Mouse (Mus musculus) heart, embryonic 14.5 days (tissue): ENCODE measurements at regions not wholly inside any gene's neighbourhood (a gene's known extent, or its start where the extent isn't known, plus 50 kb on each side); places are given as distances from the start of the nearest gene placed in this dataset.

Experiments
- ATAC-seq: fragments of 200-750 bp; cut with Nextera tagmentation; 2 replicates; pipeline ENCODE4 v1.8.0; 2017; ENCODE audit warnings: low read depth, moderate TSS enrichment; ENCODE audit not compliant: insufficient number of reproducible peaks, insufficient read depth, low FRiP score
- H3K27ac ChIP-seq, 2 experiments: fragments of 200-500 bp in 1 of 2; fragments of 300-500 bp in 1 of 2; sonication (generic) in 1 of 2; replicated peaks in 1 of 2; 2 replicates each; pipeline ENCODE4 v1.5.1; 2012 to 2014; ENCODE audit warnings: low read depth in 2 of 2, low read length in 2 of 2, control low read depth in 1 of 2, mild to moderate bottlenecking in 1 of 2, mixed read lengths in 1 of 2; ENCODE audit not compliant: control insufficient read depth in 1 of 2, insufficient read depth in 1 of 2
- H3K27me3 ChIP-seq: fragments of 300-500 bp; sonication (generic); 2 replicates; pipeline ENCODE4 v1.6.1; 2014; ENCODE audit warnings: mild to moderate bottlenecking, low read length, control low read depth; ENCODE audit not compliant: control insufficient read depth, insufficient read depth
- H3K36me3 ChIP-seq: fragments of 300-500 bp; sonication (generic); 2 replicates; pipeline ENCODE4 v1.6.1; 2014; ENCODE audit warnings: mild to moderate bottlenecking, control low read depth, low read length, mixed read lengths; ENCODE audit not compliant: control insufficient read depth, insufficient read depth
- H3K4me1 ChIP-seq, 2 experiments: fragments of 200-500 bp in 1 of 2; fragments of 300-500 bp in 1 of 2; sonication (generic) in 1 of 2; 2 replicates each; pipeline ENCODE4 v1.6.1; 2012 to 2014; ENCODE audit warnings: low read length in 2 of 2, control low read depth in 1 of 2, mixed read lengths in 1 of 2; ENCODE audit not compliant: control insufficient read depth in 2 of 2, insufficient read depth in 2 of 2
- H3K4me2 ChIP-seq: fragments of 300-500 bp; sonication (generic); 2 replicates; pipeline ENCODE4 v1.6.1; 2014; ENCODE audit warnings: mild to moderate bottlenecking, low read length
- H3K4me3 ChIP-seq, 2 experiments: fragments of 200-500 bp in 1 of 2; fragments of 300-500 bp in 1 of 2; sonication (generic) in 1 of 2; 2 replicates each; pipeline ENCODE4 v1.5.1; 2012 to 2014; ENCODE audit warnings: low read length in 2 of 2, mild to moderate bottlenecking in 2 of 2, control low read depth in 1 of 2, low read depth in 1 of 2, moderate library complexity in 1 of 2; ENCODE audit not compliant: control insufficient read depth in 1 of 2, insufficient read depth in 1 of 2
- H3K9ac ChIP-seq: fragments of 300-500 bp; sonication (generic); 2 replicates; pipeline ENCODE4 v1.6.1; 2014; ENCODE audit warnings: mild to moderate bottlenecking, low read length
- H3K9me3 ChIP-seq: fragments of 300-500 bp; sonication (generic); 2 replicates; pipeline ENCODE4 v1.6.1; 2016; ENCODE audit warnings: low read length, control low read depth; ENCODE audit not compliant: control insufficient read depth
- WGBS: fragments of 180-500 bp; shearing (Covaris S2); extraction: QIAGEN DNeasy Blood & Tissue Kit; methylation state at CpG from one replicate; pipeline ENCODE4 v1.1.7; 2014; 5-methylcytosine and 5-hydroxymethylcytosine counted together

GRCm38 (mm10) chr2:48065162-48065561 is 748.7 kb upstream of the Acvr2a start:
- Histone ChIP-seq H3K9ac (no peak overlapping the region), H3K36me3 (no peaks in the 10 kb centered on the region), H3K4me3 (no peak overlapping the region), H3K27ac (no peak overlapping the region), H3K9me3 (no peaks in the 10 kb centered on the region), H3K4me2 (no peak overlapping the region), H3K27me3 (no peaks in the 10 kb centered on the region), H3K4me1 (no peaks in the 10 kb centered on the region)
- WGBS = 43% methylated on average over 3 of the region's 3 CpGs
- no peak for ATAC-seq

GRCm38 (mm10) chr2:48082120-48082799 is 731.6 kb upstream of the Acvr2a start:
- H3K27me3 ChIP-seq = no peaks in the 10 kb centered on the region
- H3K9me3 ChIP-seq = no peaks in the 10 kb centered on the region
- no peak overlapping the region for H3K9ac ChIP-seq
- WGBS = 82% methylated on average over 3 of the region's 3 CpGs
- no peaks in the 10 kb centered on the region for H3K4me1 ChIP-seq
- H3K4me3 ChIP-seq = no peak overlapping the region
- no peak overlapping the region for H3K27ac ChIP-seq
- no peak for ATAC-seq
- no peak overlapping the region for H3K4me2 ChIP-seq
- H3K36me3 ChIP-seq = no peaks in the 10 kb centered on the region

- Histone ChIP-seq H3K27me3 (no peaks in the 10 kb centered on the region), H3K36me3 (no peaks in the 10 kb centered on the region), H3K27ac (no peak overlapping the region), H3K9ac (no peak overlapping the region), H3K9me3 (no peaks in the 10 kb centered on the region), H3K4me3 (no peak overlapping the region), H3K4me2 (no peak overlapping the region), H3K4me1 (no peaks in the 10 kb centered on the region)
- ATAC-seq = no peak
- WGBS = 35% methylated on average over 1 of the region's 1 CpGs
Measured at GRCm38 (mm10) chr2:48098287-48098686, 715.6 kb upstream of the Acvr2a start.

GRCm38 (mm10) chr2:48098931-48099531 is 714.9 kb upstream of the Acvr2a start:
- no peak overlapping the region for H3K4me2 ChIP-seq
- 60% methylated on average over 8 of the region's 8 CpGs for WGBS
- H3K4me1 ChIP-seq = no peaks in the 10 kb centered on the region
- no peaks in the 10 kb centered on the region for H3K9me3 ChIP-seq
- H3K4me3 ChIP-seq = no peak overlapping the region
- no peaks in the 10 kb centered on the region for H3K36me3 ChIP-seq
- no peak overlapping the region for H3K27ac ChIP-seq
- H3K9ac ChIP-seq = no peak overlapping the region
- no peaks in the 10 kb centered on the region for H3K27me3 ChIP-seq
- no peak for ATAC-seq

- Histone ChIP-seq H3K9me3 (no peaks in the 10 kb centered on the region), H3K27ac (no peak overlapping the region), H3K36me3 (no peaks in the 10 kb centered on the region), H3K27me3 (no peaks in the 10 kb centered on the region), H3K9ac (no peak overlapping the region), H3K4me2 (no peak overlapping the region), H3K4me3 (no peak overlapping the region), H3K4me1 (no peaks in the 10 kb centered on the region)
- WGBS = 52% methylated on average over 7 of the region's 7 CpGs
- ATAC-seq = no peak
Measured at GRCm38 (mm10) chr2:48123662-48124061, 690.2 kb upstream of the Acvr2a start.

- Histone ChIP-seq H3K27me3 (no peaks in the 10 kb centered on the region), H3K4me2 (no peak overlapping the region), H3K4me3 (no peak overlapping the region), H3K4me1 (no peaks in the 10 kb centered on the region), H3K9me3 (no peaks in the 10 kb centered on the region), H3K27ac (no peak overlapping the region), H3K9ac (no peak overlapping the region), H3K36me3 (no peaks in the 10 kb centered on the region)
- no peak for ATAC-seq
- WGBS = 90% methylated on average over 2 of the region's 2 CpGs
Measured at GRCm38 (mm10) chr2:48138051-48138611, 675.8 kb upstream of the Acvr2a start.

- no peaks in the 10 kb centered on the region for H3K27me3 ChIP-seq
- WGBS = 81% methylated on average over 2 of the region's 2 CpGs
Measured at GRCm38 (mm10) chr2:48141281-48141680, 672.6 kb upstream of the Acvr2a start.

More at GRCm38 (mm10) chr2:48141281-48141680, 672.6 kb upstream of the Acvr2a start:
- Histone ChIP-seq H3K27ac (no peak overlapping the region), H3K9ac (no peak overlapping the region), H3K4me3 (no peak overlapping the region), H3K4me1 (no peaks in the 10 kb centered on the region), H3K9me3 (no peaks in the 10 kb centered on the region), H3K36me3 (no peaks in the 10 kb centered on the region), H3K4me2 (no peak overlapping the region)
- no peak for ATAC-seq
